Mouse (Mus musculus) brain, adult 2 months (tissue): ENCODE measurements around the gene 1190005I06Rik.

ENCODE experiments used
- DNase-seq: peaks from one replicate; pipeline ENCODE4 v3.0.0; 2011; ENCODE audit warnings: low read depth, low spot score

The 1190005I06Rik gene

DNA sequence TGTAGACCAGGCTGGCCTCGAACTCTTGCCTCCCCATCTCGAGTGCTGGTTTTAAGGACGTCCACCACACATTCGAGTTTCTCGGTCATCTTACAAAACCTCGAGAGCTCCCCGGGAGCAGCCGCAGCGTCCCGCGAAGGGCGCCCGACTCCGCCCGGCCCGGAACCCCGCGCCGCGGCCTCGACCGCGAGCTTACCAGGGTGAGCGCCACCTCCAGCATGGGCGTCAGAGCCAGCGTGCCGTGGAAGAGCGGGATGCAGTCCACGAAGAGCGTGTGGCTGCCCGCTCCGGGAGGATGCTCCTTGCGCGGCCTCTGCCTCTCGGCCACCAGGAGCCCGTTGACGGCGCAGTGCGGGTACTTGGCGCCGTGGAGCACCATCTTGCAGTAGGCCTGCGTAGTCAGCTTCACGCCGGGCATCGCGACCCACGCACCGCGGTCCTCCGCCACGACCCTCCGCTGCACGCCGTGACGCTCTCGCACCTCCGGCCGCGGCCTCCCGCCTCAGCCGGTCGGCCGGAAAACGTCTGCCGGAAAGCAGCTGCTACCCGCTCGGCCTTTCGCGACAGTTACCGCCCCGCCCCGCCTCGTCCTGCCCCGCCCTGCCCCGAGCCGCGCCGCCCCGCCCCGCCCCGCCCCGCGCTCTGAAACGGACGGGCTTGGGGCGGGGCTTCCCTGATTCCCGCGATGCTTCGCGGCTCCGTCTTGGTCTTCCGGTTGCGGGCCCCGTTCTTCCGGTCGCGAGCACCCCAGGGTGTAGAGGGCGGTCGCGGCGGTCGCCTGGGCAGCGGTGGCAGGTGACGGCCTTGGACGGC is 20.3 kb upstream of the 1190005I06Rik start, which contains the start of the genes Gm27021 and Cox4i1:
TSS of gene Gm27021 (minus strand) at position 519 of the 813 bp plus-strand sequence.
TSS of gene Cox4i1 (plus strand) at position 662 of the 813 bp plus-strand sequence.
- DNase-seq: peak; percentile 97

DNA sequence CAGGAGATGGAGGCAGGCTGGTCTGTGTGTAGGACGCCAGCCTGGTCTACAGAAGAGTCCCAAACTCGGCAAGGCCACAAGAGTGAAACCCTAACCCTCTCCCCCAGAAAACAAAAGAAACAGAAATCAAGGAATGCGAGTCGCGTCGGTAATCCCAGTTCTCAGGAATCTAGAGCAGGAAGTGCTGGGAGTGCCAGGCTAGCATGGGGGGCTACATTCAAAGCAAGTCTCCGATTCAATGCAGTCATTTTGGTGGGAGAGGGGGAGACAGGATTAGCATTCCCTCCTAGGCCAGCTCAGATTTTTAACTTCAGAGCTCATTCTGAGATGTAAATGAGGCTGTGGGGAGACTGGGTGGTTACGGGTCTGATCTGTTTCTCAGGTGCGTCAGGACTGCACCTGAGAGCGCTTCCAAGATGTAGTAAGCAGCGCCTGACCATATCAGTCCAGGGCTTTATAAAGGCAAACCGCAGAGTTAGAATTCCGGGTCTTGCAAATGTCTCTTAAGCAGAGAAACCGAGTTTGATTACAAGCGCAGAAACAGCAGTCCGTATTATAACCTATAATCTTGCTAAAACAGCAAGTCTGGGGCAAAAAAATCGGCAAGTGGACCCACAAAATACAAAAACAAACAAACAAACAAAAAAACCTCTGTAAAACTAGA is 19.5 kb upstream of the 1190005I06Rik start:
- no peak for DNase-seq

DNA sequence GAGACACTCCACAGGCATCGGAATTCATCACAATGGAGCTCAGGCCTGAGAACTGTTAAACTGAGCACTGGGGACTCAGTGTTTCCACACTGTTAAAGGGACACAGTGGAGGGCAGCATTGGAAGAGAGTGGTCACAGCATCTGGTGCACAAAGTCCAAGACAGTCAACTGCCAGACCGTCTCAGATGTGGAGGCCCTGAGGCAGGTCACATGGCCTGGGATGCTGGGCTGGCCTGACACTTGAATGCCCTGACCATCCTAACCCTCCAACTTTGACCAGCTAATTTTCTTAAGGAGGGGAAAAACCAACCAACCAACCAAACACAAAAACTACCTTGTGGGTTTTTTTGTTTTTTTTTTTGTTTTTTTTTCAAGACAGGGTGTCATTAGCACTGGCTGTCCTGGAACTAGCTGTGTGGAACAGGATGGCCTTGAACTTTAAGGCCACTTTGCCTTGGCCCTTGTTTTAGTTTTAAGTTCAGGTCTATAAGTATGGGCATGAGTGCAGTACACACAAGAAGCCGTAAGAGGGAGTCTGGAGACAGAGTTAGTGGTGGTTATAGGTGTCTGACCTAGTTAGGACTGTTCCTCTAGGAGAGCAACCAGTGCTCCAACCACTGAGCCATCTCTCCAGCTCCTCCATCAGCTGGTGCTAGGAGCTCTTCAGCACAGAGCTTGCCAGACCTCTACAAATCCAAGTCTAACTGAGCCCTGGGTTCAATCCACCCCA is 18.5 kb upstream of the 1190005I06Rik start:
- no peak for DNase-seq

DNA sequence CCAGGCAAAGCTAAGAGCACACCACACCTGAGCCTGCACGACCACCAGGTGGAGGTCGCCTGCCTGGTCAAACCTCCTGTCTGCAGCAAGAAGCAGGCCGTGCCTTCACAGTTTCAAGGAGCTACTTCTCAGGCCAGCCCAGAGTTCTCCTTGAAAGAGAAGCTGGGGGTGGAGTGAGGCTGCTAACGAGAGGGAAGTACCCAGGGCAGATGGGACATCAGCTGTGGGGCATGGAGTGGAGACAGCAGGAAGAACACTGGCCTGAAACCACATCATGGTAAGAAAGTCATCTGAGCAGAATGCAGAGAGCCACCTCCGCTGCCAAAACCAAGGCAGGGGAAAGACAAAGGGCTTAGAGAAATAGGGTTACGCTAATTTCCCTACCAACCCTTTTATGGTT is 17.1 kb upstream of the 1190005I06Rik start:
- peak; percentile 44 for DNase-seq

DNA sequence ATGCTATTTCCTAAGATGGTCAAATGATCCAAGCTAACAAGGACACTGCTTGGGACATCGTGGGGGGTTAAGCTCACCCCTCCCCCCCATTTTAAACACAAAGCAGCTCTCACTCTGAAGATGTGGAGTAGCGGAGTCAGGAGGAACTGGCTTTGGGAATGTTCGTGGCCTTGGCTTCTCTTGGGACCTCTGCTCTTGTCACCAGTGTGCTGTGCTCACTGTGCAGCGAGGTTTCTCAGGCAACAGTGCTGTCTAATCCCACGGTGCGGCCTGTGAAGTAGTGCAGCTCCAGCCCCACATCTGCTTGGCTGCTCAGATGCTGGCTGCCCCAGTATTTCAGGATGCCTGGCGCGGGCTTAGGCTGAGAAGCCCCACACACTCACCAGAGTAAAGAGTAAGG is 10.0 kb upstream of the 1190005I06Rik start:
- no peak for DNase-seq

DNA sequence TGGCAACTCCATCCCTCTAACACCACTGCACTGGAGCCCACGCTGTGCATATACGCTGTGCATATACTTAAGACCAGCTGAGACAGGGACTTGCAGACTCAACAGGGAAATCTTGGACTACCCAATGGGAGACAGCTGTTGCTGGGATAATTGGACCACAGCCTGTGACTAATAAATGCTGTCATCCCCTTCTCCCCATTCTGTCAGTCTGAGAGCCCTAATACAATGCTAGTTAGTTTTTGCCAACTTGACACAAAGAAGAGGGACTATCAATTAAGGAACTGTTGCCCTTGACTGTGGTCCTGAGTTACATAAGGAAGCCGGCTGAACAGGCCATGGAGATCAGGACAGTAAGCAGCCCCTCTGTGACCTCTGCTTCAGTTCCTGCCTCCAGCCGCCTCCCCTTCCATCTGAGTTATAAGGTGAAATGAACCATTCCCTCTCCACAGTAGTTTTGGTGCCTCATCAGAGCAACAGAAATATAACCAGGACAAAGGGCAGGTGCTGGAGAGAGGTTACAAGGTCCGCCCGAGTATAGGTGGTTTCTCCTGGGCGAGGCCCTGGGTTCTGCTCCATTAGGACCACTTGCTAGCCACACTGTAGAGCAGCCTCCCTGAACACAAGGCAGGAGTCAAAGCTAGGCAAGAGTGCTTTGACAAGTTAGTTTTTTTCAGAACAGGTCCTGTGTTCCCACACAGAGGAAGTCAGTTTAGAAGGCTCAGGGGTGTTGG is 9.1 kb upstream of the 1190005I06Rik start:
- DNase-seq: peak; percentile 43

DNA sequence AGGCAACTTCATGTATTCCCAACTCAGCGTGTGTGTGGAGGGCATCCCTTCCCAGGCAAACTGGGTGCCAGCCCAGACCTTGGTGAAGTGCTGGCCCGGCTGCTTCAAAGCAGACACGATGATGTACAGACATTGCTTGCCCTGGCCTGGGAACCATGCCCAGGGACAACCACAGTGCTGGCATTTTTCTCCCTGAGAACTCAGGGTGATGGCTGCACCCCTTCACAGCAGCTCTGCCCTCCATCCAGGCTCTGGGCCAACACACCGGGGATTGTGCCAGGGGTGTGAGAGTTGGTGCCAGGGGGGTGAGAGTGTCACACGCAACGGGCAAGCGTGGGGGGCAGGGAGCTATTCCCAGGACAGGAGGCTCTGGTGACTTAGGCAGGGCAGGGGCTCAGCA is 2.8 kb downstream of the 1190005I06Rik start:
- DNase-seq: peak; percentile 85

DNA sequence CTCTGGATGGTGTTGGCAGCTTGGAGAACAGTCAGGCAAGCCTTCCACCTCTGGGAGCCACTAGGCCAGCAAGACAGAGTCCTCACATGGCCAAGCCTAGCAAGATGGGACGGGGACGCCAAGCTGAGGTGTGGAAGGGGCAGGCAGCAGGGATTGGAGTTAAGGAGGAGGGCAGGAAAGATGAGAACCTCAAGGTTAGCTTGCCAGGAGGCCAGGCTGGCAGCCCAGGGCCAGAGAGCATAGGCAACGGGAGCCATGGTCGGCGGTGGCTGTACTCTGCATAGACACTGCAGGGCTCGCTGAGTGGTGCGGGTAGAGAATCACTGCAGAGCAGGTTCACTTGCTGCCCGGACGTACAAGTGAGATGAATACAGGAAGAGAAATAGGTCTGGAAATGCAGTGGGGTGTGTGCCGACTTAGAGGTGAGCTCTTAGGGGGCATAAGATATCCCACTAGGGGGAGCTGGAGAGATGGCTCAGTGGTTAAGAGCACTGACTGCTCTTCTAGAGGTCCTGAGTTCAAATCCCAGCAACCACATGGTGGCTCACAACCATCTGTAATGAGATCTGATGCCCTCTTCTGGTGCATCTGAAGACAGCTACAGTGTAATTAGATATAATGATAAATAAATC is 5.3 kb downstream of the 1190005I06Rik start:
- no peak for DNase-seq

DNA sequence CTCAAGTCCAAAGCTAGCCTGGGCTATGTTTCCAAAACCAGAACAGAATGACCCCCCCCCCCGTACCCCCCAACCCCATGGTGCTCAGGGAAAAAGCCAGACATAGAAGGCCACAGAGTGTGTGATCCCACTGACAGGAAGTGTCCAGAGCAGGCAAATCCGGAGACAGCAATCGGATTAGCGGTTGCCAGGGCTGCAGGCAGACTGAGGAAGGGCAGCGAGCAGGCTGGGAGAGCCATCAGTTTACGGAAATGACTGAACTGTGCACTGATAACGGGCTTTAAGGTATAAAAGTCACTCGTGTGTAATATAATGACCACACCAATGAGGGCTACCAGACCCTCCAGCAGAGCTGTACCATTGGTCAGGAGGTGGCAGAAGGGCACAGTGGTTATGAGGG is 6.2 kb downstream of the 1190005I06Rik start:
- DNase-seq: no peak

DNA sequence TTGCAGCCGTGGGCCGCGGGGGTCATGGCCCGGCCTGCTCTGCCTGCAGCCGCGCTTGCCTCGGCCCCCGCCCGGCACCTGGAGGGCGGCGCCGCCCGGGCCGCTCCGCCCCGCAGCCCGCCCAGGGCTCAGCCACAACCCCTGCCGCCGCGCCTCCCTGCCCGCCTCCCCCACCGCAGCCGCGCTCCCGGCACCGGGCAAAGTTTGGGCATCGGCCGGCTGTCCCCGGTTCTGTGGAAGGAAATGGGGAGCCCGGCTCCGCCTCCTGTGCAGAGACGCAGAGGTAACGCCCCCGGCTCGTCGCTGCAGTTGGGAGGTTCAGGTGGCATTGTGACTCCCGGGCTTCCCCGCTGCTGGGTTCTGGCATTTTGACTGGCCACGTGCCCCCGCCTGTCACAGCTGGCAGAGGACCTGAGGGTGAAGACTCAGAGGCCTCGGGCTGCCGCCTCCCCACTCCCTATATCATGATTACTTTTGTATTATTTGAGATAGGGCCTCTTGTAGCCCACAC is 13.0 kb downstream of the 1190005I06Rik start:
- DNase-seq: peak; percentile 49

DNA sequence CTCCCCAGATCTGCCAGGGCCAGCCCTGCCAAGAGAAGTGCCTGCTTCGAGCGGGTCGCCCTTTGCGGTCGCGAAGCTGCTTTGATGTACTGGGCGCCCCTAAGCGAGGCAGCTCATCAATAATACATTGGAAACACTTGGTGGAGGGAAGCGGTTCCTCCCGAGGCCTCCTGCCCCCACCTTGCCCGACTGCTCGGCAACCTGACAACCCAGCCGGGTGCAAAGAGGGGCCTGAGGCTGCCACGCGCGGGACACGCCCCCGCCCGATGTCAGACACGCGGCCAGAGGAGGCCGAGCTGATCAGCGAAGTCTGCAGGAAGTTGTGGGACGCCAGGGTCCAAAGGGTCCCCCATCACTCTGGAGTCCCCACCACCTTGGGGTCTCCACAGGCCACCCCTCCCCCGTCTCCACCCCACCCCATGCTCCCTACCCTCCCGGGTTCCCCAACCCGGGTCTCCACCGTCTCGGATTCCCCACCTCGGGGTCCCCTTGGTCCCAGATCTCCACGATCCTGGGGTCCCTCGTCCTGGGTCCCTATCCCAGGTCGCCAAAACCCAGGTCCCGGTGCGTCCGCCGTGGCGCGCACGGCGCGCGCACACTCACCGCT is 13.7 kb downstream of the 1190005I06Rik start:
- no peak for DNase-seq

DNA sequence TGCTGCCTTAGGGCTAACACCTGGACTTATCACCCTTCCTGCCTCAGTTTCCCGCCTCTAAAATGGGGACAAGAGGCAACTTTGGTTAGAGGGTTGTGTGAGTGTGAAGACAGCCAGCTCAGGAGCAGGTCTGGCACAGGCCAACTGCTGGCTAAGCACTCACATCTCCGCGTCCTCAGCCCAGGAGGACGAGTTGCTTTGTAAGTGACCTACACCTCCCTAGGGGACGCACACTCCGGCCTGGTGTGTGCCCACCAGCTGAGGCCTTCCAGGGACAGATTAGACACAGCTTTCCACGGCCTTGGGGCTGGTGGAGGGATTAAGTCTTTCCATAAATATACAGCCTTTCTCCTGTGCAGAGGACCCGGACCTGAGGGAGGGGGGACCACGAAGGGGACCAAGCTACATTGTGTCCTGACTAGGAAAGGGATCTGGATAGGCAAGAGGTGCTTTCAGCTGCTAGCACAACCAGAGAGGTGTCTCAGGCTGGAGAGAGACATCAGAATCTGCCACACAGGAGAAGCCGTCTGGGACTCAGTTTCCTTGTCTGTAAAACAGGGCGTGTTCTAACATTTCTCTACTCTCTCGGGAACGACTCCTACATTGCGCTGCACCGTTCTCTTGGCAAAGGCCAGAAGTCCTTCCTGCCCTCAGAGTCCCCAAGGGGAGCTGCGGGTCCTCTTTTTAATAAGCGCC is 14.3 kb downstream of the 1190005I06Rik start:
- DNase-seq: no peak

DNA sequence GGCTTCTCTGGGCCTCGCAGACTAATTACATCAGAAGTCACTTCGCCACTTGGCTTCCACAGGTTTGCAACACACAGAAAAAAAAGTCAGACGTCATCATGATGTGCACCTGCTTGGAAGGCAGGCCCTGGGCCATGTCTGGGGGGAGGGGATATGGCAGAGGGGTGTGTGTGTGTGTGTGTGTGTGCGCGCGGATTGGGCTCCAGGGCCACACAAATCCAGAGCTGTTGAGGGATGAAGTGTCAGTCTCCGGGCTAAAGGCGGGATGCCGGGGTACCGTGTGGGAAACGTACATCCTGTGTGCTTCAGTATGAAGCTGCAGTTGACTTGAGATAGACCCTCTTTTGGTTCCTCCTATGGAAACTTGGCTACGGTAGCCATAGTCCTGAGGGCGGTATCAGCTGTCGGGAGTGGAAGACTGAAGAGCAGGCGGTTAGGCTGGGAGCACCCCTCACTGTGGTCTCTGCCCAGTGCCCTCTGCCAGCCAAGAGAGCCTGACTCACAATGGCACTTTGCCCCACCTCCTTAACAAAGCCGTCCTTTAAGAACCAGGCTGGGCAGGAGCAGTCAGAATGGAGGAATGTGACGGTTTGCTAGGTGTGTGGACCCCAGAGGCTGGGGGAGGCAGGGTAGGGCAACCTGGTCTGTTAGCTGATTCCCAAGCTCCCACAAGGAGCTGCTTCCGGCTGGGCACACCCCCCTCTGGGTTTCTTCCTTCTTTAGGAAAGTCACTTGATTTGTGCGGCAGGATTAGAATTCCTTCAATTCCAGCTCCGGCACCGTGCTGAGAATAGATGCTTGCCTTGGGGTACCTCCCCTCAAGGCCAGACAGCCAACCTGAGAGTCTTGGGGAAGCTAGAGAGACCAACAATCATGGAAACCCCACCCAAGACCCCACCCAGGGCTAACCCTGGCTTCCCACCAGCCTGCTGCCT is 15.7 kb downstream of the 1190005I06Rik start:
- DNase-seq: peak; percentile 78

DNA sequence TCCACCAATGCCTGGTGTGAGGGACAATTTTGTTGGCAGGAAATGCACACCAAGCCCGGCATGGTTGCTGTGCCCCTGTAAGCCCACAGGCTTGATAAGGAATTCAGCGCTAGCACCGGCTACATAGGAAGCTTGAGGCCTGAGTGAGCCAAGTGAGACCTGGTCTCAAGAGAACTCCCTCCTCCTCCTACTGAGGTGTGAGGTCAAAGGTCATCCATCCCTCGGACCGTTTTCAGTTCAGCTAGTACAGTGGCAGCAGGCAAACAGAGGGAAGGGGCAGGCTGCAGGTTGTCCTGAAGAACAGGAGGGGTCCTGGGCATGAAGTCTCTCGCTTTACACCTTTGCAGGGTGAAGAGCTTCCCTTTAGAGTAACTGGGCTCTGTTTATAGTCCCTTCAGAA is 16.6 kb downstream of the 1190005I06Rik start:
- no peak for DNase-seq

DNA sequence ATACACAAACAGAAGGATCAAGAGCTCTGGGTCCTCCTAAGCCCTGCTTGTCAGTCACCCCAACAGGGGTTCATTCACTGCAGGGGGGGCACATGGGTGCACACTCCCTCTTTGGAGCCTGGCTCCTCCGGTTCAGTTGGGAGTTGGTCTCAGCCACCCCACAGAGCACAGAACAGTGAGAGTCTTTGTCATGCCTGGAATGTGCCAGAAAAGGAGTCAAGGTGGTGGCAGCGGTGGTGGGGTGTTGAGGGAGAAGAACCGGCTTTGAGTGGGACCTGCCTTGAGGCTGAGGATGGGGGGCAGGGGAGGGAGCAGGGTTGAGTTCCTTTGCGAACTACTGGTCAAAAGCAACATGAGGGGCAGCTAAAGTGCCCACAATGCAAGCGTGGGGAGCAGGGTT is 17.4 kb downstream of the 1190005I06Rik start:
- DNase-seq: no peak

DNA sequence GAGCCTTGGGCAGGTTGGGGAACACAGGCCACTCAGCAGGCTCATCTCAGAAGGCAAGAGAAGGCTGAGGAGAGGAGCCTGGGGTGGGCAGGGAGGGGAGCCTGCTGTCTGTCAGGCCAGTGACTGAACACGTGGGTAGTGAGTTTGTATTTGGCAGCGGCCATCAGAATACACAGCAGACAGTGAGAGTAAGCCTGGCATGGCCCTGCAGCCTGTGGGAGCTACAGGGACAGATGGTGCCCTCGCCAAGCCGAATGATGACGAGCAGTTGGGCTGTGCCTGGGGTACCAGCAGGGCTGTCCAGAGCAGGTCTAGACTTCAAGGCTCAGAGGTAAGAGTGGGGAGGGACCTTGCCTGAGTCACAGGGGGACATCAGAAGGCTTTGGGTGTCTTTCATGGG is 20.1 kb downstream of the 1190005I06Rik start:
- peak; percentile 93 for DNase-seq

DNA sequence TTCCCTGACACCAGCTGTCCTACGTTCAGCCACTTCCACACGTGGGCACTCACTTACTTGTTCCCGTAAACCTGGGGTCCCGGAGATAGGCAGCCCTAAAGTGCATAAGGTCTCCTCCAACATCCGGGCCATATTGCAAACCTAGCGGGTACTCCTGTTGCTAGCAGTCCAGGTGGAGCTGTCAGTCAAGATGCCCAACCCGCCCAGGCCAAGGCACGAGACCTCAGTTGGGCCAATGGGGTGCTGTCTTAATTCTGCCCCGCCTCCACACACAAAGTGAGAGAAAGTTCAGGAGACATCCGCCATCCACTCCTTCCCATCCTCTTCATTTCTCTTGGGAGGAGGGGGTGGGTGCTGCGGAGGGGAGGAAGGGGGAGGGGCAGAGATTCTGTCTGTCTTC is 21.0 kb downstream of the 1190005I06Rik start:
- no peak for DNase-seq

DNA sequence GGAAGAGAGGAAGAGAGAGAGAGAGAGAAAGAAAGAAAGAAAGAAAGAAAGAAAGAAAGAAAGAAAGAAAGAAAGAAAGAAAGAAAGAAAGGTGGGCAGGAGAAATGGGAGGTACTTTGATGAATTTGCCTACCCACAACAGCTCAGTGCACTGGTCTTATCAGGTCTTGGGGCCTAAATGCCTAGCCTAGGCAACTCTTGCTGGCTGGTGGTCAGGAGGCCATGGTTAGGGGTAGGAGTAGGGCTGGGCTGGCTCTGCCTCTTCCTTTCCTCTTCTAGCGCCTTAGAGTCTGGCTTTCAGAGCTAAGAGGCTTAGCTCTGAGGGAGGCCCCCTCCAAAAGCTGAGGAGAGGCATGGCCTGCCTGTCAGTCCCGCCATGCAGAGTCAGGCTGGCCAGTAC is 23.8 kb downstream of the 1190005I06Rik start:
- DNase-seq: no peak

DNA sequence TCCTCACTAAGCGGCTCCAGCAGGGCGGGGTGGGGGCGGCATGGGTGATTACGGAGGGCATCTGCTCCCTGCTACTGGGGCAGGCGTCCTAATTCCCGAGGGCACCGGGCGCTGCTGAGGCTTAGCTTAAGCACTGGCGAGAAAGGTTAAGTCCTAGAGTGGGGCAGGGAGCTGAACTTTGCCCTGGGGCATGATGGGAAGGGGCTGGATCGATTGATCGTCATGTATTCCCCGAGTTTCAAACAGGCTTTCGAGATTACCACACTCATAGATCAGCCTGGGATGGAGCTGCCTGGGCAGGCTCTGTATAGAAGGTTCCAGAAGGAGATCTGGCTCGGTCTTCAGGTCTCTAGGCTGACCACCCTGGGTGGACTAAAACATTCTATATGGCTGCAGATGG is 25.3 kb downstream of the 1190005I06Rik start:
- DNase-seq: no peak
